Mouse (Mus musculus) liver, adult 2 months (tissue): Measurements from ENCODE around the gene Slc2a9.

Experiments used
- CTCF ChIP-seq: fragments of 200-500 bp; IDR thresholded peaks from 2 replicates; pipeline ENCODE4 v1.5.1; 2011; ENCODE audit warnings: low read depth, low read length, control low read depth
- POLR2A ChIP-seq: fragments of 200-500 bp; IDR thresholded peaks from 2 replicates; pipeline ENCODE4 v1.6.1; 2011; ENCODE audit warnings: low read length, control low read depth; ENCODE audit not compliant: insufficient read depth; ENCODE audit errors: extremely low read depth

DNA sequence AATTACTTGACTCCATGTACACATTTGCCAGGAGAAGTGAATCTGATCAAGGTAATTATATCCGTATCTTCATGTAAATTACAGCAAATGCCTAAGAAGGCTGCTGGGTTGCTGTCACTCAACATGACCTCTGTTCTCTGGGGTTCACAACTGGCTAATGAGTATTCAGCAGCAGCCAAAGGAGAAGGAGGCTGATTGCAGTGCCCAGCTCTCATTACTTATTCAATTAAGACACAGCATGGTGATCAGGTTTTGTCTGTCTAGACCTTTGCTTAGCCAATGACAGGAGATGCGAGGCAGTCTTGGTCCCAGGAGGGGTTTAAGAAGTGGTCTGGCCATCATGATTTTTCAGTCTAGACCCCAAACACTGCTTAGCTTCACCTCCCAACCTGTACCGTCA, 159.8 kb downstream of the Slc2a9 start:
- no peak for TF ChIP-seq POLR2A
- no peak for TF ChIP-seq CTCF
